Mouse (Mus musculus) spleen, adult 2 months (tissue): ENCODE results near the gene Gm20388.
"Not testable (repeated sequence)": the region's sequence is repeated elsewhere in the genome, so short reads cannot be mapped to it uniquely, and the experiment has no call there.

Source experiments
- CTCF ChIP-seq: fragments of 200-500 bp; IDR thresholded peaks from 2 replicates; pipeline ENCODE4 v1.5.1; 2011; ENCODE audit warnings: mild to moderate bottlenecking, inconsistent platforms; ENCODE audit not compliant: insufficient read depth, insufficient read length, insufficient replicate concordance; ENCODE audit errors: extremely low read depth
- POLR2A ChIP-seq: fragments of 200-500 bp; IDR thresholded peaks from 2 replicates; pipeline ENCODE4 v1.6.1; 2011; ENCODE audit warnings: low read depth, low read length, inconsistent platforms

GRCm38 (mm10) chr8:123600666-123601172, 3690.1 kb downstream of the Gm20388 start:
- TF ChIP-seq CTCF, POLR2A: not testable (repeated sequence)
